Mouse (Mus musculus) heart, embryonic 13.5 days (tissue): Measurements from ENCODE around the gene Utp15. TPM values are rescaled to one million over a fixed set of nuclear protein-coding genes. Genes with fewer than 3 reads are reported as not detected.

Source experiments
- ATAC-seq: fragments of 200-750 bp; cut with Nextera tagmentation; 2 replicates; pipeline ENCODE4 v1.8.0; 2017; ENCODE audit warnings: moderate TSS enrichment; ENCODE audit not compliant: insufficient number of reproducible peaks, low FRiP score, low TSS enrichment; ENCODE audit errors: extremely low read depth
- H3K27ac ChIP-seq: fragments of 300-500 bp; sonication (generic); replicated peaks from 2 replicates; pipeline ENCODE4 v1.5.1; 2015; ENCODE audit warnings: moderate library complexity, mild to moderate bottlenecking, inconsistent platforms
- H3K27me3 ChIP-seq: fragments of 300-500 bp; sonication (generic); replicated peaks from 2 replicates; pipeline ENCODE4 v1.6.1; 2015; ENCODE audit warnings: mild to moderate bottlenecking, inconsistent platforms
- H3K36me3 ChIP-seq: fragments of 300-500 bp; sonication (generic); 2 replicates; pipeline ENCODE4 v1.6.1; 2015; ENCODE audit warnings: mild to moderate bottlenecking, inconsistent platforms
- H3K4me1 ChIP-seq: fragments of 300-500 bp; sonication (generic); 2 replicates; pipeline ENCODE4 v1.6.1; 2015; ENCODE audit warnings: inconsistent platforms
- H3K4me2 ChIP-seq: fragments of 300-500 bp; sonication (generic); 2 replicates; pipeline ENCODE4 v1.6.1; 2015; ENCODE audit warnings: inconsistent platforms, mild to moderate bottlenecking, moderate library complexity
- H3K4me3 ChIP-seq: fragments of 300-500 bp; sonication (generic); 2 replicates; pipeline ENCODE4 v1.5.1; 2015; ENCODE audit warnings: moderate library complexity, mild to moderate bottlenecking, inconsistent platforms
- H3K9ac ChIP-seq: fragments of 300-500 bp; sonication (generic); 2 replicates; pipeline ENCODE4 v1.6.1; 2015; ENCODE audit warnings: inconsistent platforms, mild to moderate bottlenecking, moderate library complexity
- H3K9me3 ChIP-seq: fragments of 300-500 bp; sonication (generic); 2 replicates; pipeline ENCODE4 v1.6.1; 2016; ENCODE audit warnings: inconsistent platforms
- WGBS: fragments of 180-500 bp; shearing (Covaris S2); methylation state at CpG from one replicate; pipeline ENCODE4 v1.1.7; 2015; ENCODE audit warnings: mixed read lengths; 5-methylcytosine and 5-hydroxymethylcytosine counted together
- polyA plus RNA-seq: library from polyadenylated mRNA; unstranded; fragments of >200 nt; fragmentation: Nextera tagmentation; extraction: Ambion mirVana; gene quantifications from 2 replicates; pipeline ENCODE4 v1.2.1, GENCODE M21; 2015

Utp15 gene
- polyA plus RNA-seq, 1 experiment from 2014 or later = 13.5 TPM

DNA sequence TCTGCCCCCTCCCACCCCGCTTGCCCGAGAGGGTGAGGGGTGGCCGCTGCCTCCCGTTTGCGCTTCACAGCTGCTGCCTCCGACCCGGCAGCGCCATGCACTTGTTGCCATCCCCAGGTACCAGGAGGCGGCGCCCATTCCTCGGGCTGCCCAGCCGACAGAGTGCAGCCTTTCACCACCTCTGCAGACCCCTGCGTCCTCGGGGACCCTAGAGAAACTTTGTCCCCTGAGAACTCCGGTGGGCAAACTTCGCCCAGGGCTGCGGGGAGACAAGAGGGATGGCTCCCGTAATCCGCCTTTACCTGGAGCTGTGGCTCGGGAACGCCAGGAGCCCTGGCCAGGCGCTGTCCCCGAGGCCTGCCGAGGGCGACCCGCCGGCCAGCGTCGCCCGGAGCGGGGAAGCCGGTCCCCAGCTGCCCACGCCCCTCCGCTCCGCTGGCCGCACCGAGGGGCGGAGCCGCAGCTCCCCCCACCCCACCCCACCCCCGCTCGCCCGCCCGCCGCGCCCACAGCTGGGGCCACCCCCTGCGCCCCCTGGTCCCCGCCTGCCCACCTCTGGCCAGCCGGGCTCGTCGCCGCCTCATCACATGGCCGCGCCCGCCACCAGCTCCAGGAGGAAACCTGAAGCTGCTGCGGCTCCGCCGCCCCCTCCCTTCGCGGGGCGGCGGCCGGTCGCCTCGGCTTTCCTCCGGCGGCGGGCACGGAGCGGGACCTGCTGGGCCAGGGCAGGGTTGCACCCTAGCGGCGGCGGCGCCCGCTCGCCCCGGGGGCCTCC is 56.9 kb downstream of the Utp15 start, which contains the start of gene Arhgef28:
TSS of gene Arhgef28 (minus strand) at position 669 of the 775 bp plus-strand sequence.
- ATAC-seq = peak; percentile 68
- WGBS = under 1% methylated on average over 56 of the region's 76 CpGs
- no peaks in the 10 kb centered on the region for H3K36me3 ChIP-seq

GRCm38 (mm10) chr13:98205111-98205510 is 57.7 kb downstream of the Utp15 start:
- H3K4me1 ChIP-seq = peaks cover 27% of the 10 kb centered on the region
- ATAC-seq = no peak
- H3K36me3 ChIP-seq = no peaks in the 10 kb centered on the region
- peak overlapping the region; percentile 80 for H3K9ac ChIP-seq
- 42% methylated on average over 8 of the region's 8 CpGs for WGBS
- H3K4me3 ChIP-seq = peak overlapping the region; percentile 72
- H3K27me3 ChIP-seq = peaks cover 13% of the 10 kb centered on the region
- H3K27ac ChIP-seq = no peak overlapping the region
- H3K9me3 ChIP-seq = no peaks in the 10 kb centered on the region
- H3K4me2 ChIP-seq = peak overlapping the region; percentile 92

More for the DNA sequence above, 56.9 kb downstream of the Utp15 start, which contains the start of gene Arhgef28:
- Histone ChIP-seq H3K4me2 (peak within 1 kb of the TSS; percentile 92), H3K27ac (peak within 1 kb of the TSS; percentile 86), H3K4me1 (peaks cover 25% of the 10 kb centered on the region), H3K27me3 (peaks cover 13% of the 10 kb centered on the region), H3K4me3 (peak within 1 kb of the TSS; percentile 72), H3K9ac (peak within 1 kb of the TSS; percentile 80), H3K9me3 (no peaks in the 10 kb centered on the region)

- ATAC-seq = no peak
- WGBS = 78% methylated on average over 8 of the region's 8 CpGs
- H3K9ac ChIP-seq = no peak overlapping the region
- no peak overlapping the region for H3K4me3 ChIP-seq
- no peaks in the 10 kb centered on the region for H3K36me3 ChIP-seq
- H3K9me3 ChIP-seq = no peaks in the 10 kb centered on the region
- H3K27ac ChIP-seq = no peak overlapping the region
- peaks cover 27% of the 10 kb centered on the region for H3K4me1 ChIP-seq
- peak overlapping the region; percentile 92 for H3K4me2 ChIP-seq
- H3K27me3 ChIP-seq = peaks cover 13% of the 10 kb centered on the region
Observed at GRCm38 (mm10) chr13:98204371-98204770, 58.5 kb downstream of the Utp15 start.

GRCm38 (mm10) chr13:98201436-98201835 is 61.4 kb downstream of the Utp15 start:
- 25% methylated on average over 9 of the region's 9 CpGs for WGBS
- Histone ChIP-seq H3K36me3 (no peaks in the 10 kb centered on the region), H3K9me3 (no peaks in the 10 kb centered on the region), H3K4me3 (no peak overlapping the region), H3K9ac (peak overlapping the region; percentile 35; the same call in 1 of the 2 replicates), H3K27ac (no peak overlapping the region), H3K4me2 (peak overlapping the region; percentile 48), H3K27me3 (0 out of 2 replicates have a peak, but pooled peaks cover 4% of the 10 kb centered on the region), H3K4me1 (peaks cover 22% of the 10 kb centered on the region)
- ATAC-seq = no peak

Other genes with a start within 250 kb of the Utp15 start
- gene Arhgef28, start 56.6 kb downstream of the Utp15 start, polyA plus RNA-seq = 9.3 and 11.8 TPM in 2 replicates
- gene Ankra2, start within 50 bp of the Utp15 start, polyA plus RNA-seq = 14.1 and 14.8 TPM in 2 replicates
- not detected in 2 replicates for gene Gm21976, start 16.8 kb upstream of the Utp15 start, polyA plus RNA-seq
- 385 and 447 TPM in 2 replicates for gene Btf3, start 54.0 kb upstream of the Utp15 start, polyA plus RNA-seq
- gene Foxd1, start 91.2 kb upstream of the Utp15 start, polyA plus RNA-seq = 0.04 TPM in 2 replicates
- gene Gm10320, start 229.0 kb upstream of the Utp15 start, polyA plus RNA-seq = 0.36 and 0.97 TPM in 2 replicates